Mouse (Mus musculus): ENCODE measurements at regions not wholly inside any gene's neighbourhood (a gene's known extent, or its start where the extent isn't known, plus 50 kb on each side); places are given as distances from the start of the nearest gene placed in this dataset.

DNA sequence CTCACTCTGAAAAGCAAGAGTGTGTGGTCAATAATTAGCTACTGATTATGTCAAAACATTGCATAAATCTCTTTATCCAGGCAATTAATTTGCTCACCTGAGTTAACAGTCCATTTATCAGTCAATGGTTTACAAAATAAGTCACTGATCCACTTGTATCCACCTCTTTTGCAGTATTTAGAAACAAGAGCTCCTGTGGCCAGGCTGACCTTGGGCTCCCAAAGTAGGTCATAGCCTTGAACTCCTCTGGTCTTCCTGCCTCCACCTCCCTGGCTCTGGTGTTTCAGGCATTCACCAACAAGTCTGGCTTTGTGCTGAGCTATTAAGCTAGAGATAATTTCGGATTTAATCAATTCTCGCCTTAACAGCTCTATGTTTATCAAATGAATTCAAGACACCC lies 675.8 kb upstream of the Tmem132c start:
- in situ Hi-C loops (cut with MboI, MseI): no loop called here

DNA sequence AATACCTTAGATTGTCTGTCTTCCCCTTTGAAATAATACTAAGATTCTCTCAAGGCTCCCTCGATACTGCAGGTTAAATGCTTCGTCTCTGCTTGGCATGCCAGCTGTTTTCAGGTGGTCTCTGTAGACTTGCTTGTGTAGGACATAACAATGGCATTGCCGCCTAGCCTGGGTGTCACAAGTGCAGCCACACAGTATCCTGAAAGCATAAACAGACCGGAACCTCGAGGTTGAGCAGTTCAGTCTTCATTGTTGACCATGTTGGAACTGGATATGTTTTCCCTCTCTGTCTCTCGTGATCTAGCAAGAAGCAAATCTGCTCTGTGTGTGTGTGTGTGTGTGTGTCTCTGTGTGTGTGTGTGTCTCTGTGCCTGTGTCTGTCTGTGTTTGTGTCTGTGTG lies 675.4 kb upstream of the Tmem132c start:
- in situ Hi-C loops (cut with MboI, MseI): no loop called here

DNA sequence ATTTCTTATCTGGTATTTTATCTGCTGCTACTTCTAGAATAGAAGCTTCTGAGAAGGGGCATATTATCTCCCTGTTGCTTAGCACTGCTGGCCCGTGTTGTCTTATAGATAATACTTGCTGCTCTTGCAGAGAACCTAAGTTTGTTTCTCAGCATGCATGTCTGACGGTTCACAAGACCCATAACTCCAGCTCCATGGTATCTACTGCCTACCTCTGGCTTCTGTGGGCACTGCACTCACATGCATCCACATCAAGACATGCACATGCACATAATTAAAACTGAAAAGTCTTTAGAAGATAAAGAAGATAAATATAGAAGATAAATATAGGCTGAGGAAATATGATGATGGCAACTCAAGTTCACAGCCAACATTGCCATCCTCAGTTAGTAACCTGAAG lies 667.8 kb upstream of the Tmem132c start:
- in situ Hi-C loops (cut with MboI, MseI): no loop called here

DNA sequence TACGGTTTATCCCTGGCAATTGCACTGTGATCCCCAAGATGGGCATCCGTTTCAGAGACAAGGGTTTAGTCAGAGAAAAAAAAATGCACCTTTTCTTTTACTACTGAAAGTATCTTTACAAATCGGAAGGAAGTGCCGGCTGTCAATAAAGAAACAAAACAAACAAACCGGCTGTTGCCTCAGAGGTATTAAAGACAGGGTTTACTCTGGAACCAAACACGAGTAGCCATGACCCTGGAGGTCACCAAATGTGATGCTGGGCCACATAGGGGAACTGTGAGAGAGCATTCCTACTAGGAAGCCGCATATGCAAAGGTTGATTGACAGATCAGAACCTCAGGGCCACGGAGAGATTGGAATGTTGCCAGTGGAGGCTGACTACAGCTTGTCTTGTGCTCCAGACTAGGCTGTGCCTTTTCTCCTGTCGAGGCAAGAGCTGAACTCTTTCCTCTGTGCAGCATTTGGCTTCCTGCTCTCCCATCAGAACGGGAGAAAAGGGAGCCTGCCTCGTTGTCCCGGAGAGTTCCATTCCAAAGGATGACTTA lies 643.8 kb upstream of the Tmem132c start:
- in situ Hi-C loops (cut with MboI, MseI): no loop called here

DNA sequence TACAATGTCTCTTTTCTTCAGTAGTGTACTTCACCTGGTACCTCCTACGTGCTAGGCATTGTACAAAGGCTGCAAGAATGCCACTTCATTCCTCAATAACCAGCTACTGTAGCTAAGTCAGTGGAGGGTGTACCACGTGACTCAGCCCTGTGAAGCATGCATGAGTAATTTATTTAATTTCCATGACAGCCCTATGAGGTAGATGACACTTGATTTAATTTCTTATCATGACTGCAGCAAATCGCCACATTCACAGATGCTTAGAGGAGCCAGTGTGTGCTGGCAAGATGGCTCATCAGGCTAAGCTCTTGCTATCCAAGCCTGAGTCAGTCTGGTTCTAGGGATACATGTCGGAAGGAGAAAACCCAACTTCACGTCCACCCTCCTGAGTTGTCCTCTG lies 642.0 kb upstream of the Tmem132c start:
- in situ Hi-C loops (cut with MboI, MseI): no loop called here

DNA sequence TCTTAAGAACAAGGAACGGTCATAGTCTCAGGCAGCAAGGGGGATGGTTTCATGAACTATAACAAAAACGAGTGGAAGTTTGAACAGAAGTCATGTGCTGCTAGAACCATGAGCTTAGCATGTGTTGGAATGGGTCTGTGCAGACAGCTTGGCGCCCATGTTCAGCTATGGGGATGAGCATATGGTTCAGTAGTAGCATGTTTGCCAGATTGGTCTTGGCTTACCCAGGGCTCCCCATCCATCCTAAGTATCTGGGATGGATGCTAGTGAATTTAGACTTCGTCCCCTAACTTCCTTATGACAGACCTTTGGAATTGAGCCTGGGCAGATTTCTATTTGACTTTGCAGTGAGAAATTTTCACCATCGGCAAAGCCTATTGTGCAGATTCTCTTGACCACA lies 634.9 kb upstream of the Tmem132c start:
- in situ Hi-C loops (cut with MboI, MseI): no loop called here

DNA sequence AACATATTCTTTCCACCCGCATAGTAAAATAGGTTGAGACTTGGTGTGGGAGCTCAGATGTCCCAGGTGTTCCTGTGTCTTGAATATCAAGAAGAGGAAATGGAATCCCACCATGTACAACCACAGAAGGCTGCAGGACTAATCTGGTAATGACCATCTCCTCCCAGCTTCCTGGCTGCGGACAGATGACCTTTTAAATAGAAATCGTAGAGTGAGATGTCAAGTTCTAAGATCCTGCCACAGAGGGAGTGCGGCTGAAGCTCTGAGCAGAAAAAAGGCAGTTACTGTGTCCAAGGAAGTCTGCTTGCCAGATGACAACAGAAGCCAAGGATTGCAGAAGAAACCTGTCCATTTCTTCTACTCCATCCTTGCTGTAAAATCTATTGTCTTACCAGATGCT lies 629.0 kb upstream of the Tmem132c start:
- in situ Hi-C loops (cut with MboI, MseI): no loop called here

DNA sequence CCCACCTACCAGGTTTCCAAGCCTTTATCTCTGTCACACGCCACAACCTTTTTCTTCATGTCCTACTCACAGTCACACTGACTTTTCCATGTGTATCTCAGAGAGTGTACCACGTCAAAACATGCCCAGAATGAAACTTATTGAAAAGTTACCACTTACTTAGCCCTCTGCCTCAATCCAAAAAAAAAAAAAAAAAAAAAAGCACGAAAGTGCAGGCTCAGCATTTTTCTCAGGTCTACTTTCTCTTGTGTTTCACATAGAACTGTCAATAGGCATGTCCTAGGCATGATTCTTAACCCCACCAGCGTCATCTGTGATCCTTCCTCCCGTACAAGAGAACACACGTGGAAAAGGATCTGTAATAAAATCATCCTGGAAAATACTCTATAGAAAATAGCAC lies 619.1 kb upstream of the Tmem132c start:
- in situ Hi-C loops (cut with MboI, MseI): no loop called here

DNA sequence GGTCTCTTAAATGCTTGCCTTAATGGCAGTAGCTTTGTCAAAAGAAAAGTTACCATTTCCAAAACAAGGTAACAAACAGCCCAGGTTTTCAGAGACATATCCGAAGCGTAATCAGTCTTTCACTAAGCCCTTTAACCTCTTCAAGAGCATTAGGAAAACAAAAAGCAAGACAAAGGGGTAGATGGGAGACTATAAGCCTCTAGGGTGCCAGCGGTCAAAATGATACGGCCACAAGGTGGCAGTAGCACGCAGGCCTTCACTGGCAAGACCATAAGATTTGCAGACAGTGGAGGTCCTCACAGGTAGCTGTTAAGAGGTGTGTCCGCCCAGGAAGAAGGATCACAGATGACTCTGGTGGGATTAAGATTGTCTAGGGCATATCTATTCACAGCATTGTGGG lies 618.4 kb upstream of the Tmem132c start:
- in situ Hi-C loops (cut with MboI, MseI): no loop called here

DNA sequence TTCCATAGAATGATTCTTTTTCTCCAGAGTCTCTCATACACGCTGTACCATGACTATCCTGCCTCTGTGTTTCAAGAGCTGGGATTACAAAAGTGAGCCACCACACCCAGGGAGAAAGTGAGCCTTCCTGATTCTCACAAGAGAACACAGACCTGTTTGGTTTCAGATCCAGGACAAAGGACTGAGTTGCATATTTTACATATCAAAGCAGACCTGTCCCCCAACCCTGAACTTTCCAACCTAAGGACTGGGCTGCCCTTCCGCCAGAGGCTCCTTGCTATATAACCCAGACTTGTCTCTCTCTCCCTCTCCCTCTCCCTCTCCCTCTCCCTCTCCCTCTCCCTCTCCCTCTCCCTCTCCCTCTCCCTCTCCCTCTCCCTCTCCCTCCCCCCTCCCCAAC lies 611.8 kb upstream of the Tmem132c start:
- in situ Hi-C loops (cut with MboI, MseI): loop anchor here in 1 of 2 experiments (10.0 kb wide), 1 partner anchor 1535 kb away; no protein-coding TSS in a partner anchor

DNA sequence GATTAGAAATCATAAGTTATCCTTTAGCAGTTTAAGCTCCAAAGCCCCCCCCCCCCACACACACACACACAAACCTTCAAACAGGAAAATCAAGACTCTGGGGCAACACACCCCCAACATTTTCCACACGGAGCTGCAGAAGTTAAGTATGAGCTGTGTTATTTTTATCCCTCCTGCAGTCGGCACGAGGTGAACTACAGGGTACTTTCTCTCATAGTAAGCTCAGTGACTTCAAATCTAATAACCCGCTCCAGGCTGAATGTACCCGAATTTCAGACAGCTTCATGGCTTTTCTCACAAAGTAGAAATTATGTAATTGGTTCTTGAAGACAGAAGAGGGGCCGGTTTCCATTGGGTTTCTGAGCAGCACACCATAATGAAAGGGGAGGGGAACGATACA lies 591.2 kb upstream of the Tmem132c start:
- in situ Hi-C loops (cut with MboI, MseI): no loop called here

DNA sequence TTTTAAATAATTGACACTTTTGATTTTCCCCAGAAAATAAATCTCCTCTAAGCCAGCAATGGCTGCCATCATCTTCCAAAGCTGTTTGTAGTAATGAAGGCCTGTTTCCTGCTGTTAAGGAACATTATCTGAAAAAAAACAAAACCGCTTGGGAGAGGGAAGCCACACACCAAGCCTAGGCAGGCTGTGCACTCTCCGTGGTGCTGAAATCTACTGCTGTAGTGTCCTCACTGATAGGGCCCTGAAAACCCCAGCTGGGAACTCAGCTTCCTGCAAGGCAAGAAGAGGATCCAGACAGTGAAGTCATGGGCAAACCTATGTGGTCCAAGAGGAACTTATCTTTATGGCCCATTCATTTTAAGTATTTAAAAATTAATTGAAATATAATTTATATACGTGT lies 590.2 kb upstream of the Tmem132c start:
- in situ Hi-C loops (cut with MboI, MseI): no loop called here

DNA sequence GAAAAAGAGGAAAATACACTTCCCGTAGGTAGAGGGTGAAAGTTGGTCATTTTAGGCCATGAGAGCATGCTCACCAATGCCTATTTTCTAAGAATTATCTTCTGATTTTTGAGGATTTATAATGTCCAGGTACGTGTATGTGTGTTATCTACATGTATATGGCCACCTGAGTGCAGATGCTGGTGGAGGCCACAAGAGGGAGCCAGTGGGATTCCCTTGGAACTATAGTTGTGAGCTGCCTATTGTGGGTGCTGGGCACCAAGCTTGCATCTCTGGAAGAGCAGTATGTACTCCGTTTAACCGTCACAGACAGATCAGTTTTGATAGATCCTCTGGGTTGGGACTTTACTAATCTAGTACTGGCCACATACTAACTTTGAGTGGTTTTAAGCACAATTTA lies 579.0 kb upstream of the Tmem132c start:
- in situ Hi-C loops (cut with MboI, MseI): no loop called here

DNA sequence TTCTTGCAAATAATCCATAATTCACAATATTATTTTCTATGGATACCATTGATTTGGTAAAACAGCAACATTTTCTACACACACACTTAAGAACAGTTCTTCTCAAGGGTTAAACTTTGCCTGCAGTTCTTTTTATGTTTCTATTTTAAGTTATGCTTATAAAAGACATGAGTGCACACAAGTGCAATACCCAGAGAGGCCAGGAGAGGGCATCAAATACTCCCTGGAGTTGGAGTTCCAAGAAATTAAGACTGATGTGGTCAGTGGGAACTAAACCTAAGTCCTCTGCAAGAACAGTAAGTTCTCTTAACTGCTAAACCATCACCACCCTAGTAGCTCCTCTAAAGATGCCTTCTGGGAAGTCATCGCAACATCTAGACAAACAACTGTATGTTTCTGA lies 570.5 kb upstream of the Tmem132c start:
- in situ Hi-C loops (cut with MboI, MseI): no loop called here

DNA sequence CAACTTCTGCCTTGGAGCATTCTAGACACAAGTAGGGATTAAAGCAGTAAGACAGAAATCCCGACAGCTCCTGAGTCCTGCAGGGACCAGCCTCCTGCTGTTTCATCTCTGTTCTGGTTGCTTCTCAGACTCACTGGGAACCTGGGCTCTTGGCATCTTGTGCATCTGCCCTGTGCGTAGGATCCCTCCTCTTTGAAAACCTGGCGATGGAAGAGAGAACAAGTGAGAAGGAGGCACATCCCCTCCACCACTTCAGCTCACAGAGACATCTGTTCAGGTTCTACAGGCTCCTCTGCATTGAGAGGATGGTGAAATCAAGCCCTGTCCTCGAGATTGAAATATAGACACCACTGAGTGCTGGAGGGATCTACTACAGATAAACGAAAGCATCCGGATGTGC lies 561.3 kb upstream of the Tmem132c start:
- in situ Hi-C loops (cut with MboI, MseI): no loop called here

DNA sequence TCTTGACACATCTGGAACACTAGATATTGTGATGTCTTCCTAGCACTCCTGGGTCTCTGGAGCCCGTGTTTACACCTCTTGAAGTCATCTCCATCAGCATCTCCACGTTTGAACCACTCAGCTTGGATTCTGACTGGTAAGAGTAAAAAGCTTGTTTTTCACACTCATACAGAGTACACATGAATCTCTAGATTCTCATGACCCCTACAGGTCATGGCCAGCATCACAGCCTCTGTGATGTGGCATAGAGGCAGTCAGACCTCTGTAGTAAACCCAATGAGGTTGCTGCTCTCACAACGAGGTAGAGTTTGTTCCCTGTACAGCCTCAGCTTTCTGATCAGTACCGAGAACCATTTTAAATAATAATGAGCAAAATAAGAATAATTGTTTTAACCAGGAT lies 542.3 kb upstream of the Tmem132c start:
- in situ Hi-C loops (cut with MboI, MseI): no loop called here

DNA sequence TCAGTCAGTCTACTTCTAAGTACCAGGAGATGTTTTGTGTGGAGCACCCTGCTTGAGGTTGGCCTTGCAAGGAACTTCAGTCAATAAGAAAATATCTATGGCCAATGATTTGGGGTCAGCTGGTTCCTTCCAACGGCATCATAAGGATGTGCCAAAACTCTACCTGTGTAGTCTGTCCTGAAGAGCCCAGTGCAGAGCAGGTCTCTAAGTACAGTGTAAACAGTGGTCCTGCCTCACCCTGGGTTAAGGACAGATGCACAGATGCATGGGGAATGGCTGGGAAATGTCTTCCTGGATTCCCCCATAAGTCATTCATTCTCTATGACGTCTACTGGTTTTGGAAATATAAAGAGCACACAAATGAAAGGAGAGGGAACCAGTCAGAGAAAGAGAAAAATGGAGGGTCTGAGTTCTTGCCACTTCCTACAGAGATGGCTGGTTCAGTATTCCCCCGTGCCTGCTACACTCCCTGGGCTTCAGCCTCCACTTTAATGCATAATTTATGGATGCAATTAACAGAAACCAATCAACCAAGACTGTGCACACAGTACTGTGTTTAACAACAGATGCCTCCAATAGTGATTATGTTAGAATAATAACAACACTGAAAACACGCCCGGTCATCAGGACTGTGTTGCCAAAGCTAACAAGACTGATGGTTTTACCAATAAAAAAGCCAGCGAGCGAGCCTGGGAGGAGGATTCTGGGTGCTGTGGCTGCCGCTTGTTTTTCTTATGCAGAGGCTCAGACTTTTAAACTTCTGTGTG lies 537.9 kb upstream of the Tmem132c start:
- in situ Hi-C loops (cut with MboI, MseI): no loop called here

DNA sequence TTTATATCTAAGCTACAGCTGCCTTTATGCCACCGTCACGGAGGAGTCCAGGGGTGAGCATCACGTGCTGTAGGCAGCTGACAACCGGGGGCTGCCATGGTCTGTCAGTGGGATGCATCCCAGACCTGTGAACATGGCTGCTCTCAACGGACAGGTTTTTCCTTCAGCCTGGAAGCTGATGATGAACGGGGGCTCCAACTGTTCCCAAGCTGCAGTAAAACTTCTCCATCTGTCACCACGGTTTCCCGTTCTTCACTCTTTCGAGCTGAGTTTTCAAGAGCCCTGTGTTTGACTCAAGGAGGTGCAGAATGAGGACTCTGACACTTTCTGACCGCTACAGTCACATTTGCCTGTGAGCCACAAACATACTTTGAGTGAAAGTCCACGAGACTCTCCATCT lies 535.7 kb upstream of the Tmem132c start:
- in situ Hi-C loops (cut with MboI, MseI): no loop called here

DNA sequence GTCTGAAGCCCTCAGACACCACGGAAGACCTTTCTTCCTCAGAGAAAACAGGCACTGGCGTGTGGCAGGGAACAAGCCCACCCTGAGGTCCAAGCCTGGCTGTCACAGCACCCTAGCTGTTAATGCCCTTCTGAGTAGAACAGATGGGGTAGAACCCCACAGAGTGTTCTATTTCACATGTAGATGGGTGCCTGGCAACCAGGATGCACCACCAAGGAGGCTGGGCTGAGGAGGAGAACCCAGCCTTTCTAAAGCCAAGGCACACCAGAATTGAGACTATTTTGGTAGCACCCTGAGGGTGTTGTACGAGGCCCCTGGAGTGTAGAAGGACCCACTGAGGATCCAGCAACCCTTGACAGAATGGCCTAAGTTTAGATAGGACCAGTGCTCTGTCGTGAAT lies 534.9 kb upstream of the Tmem132c start:
- in situ Hi-C loops (cut with MboI, MseI): no loop called here

DNA sequence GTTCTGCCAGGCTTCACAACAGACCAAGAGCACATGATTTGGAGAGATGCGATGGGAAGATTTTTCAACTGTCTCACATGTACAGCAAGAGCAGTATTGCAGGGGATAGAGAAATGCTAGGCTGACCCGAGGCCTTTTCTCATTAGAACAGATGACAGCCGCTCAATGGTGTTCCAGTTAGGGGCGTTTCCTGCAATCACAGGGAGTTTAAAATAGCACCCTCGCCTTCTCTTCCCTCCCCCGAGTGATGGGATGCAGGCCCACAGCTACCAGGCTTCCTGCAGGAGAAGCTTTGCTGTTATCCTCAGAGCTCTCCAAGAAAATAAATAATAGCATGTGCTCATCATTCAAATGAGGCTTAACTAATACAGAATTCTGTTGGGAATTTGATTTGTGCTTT lies 526.9 kb upstream of the Tmem132c start:
- in situ Hi-C loops (cut with MboI, MseI): no loop called here

DNA sequence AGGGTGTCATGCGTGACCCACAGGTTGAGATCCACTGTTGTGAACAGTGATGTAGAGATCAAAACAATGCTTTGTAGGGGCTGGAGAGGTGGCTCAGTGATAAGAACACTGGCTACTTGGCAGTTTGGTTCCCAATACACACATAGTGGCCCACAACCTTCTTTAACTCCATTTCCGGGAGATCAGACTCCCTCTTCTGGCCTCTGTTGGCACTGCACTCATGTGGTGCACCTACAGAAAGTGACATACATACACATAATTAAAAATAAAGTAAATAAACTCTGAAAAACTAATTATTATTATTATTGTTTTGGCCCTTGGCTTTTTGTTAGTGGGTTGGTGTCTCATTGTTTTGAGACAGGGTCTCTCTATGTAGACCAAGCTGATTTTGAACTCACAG lies 523.2 kb upstream of the Tmem132c start:
- in situ Hi-C loops (cut with MboI, MseI): no loop called here

DNA sequence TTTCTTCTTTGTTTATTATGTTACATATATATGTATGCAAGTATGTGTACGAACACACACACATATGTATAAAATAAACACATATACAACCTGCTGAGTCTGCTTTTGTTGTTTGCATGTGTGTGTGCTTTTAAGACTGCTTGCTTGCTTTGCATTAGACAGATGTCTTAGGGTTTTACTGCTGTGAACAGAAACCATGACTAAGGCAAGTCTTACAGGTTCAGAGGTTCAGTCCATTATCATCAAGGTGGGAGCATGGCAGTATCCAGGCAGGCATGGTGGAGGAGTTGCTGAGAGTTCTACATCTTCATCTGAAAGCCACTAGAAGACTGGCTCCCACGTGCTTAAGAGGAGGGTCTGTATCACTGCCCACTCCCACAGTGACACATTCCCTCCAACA lies 520.3 kb upstream of the Tmem132c start:
- in situ Hi-C loops (cut with MboI, MseI): no loop called here
